Mouse (Mus musculus) retina, embryonic 14.5 days (tissue): ENCODE data around the gene Bms1.

Experiments
- DNase-seq: peaks from one replicate; pipeline ENCODE4 v3.0.0-alpha.2; 2015; ENCODE audit warnings: low spot score

The Bms1 gene

GRCm38 (mm10) chr6:118419050-118419920, at the start of gene Bms1:
Gene Bms1 (minus strand): TSS chr6:118419474.
- DNase-seq, result peak; percentile 97

GRCm38 (mm10) chr6:118462069-118462705, 42.9 kb upstream of the Bms1 start:
- DNase-seq, result no peak

- no peak for DNase-seq
Measured at GRCm38 (mm10) chr6:118457726-118458125, 38.5 kb upstream of the Bms1 start.

GRCm38 (mm10) chr6:118455042-118455631, 35.9 kb upstream of the Bms1 start, which contains the start of gene Zfp248:
Gene Zfp248 (minus strand): TSS chr6:118455528.
- DNase-seq, result peak; percentile 92

GRCm38 (mm10) chr6:118454452-118454851, 35.2 kb upstream of the Bms1 start:
- peak; percentile 20 for DNase-seq

GRCm38 (mm10) chr6:118431502-118431901, 12.2 kb upstream of the Bms1 start:
- DNase-seq, result no peak

- no peak for DNase-seq
Measured at GRCm38 (mm10) chr6:118426666-118427065, 7.4 kb upstream of the Bms1 start.

- no peak for DNase-seq
Measured at GRCm38 (mm10) chr6:118410428-118410827, 8.8 kb downstream of the Bms1 start.

GRCm38 (mm10) chr6:118408510-118408909, 10.8 kb downstream of the Bms1 start:
- DNase-seq, result no peak

GRCm38 (mm10) chr6:118406421-118406820, 12.9 kb downstream of the Bms1 start:
- DNase-seq, result peak; percentile 82

- no peak for DNase-seq
Measured at GRCm38 (mm10) chr6:118390746-118391145, 28.5 kb downstream of the Bms1 start.

GRCm38 (mm10) chr6:118385962-118386361, 33.3 kb downstream of the Bms1 start:
- no peak for DNase-seq

GRCm38 (mm10) chr6:118381234-118381633, 38.0 kb downstream of the Bms1 start:
- DNase-seq, result no peak

GRCm38 (mm10) chr6:118380630-118381029, 38.6 kb downstream of the Bms1 start:
- DNase-seq, result no peak

- DNase-seq, result peak; percentile 92
Measured at GRCm38 (mm10) chr6:118379451-118380167, 39.7 kb downstream of the Bms1 start.

- peak; percentile 37 for DNase-seq
Measured at GRCm38 (mm10) chr6:118377611-118378010, 41.7 kb downstream of the Bms1 start.

GRCm38 (mm10) chr6:118376023-118376422, 43.3 kb downstream of the Bms1 start:
- no peak for DNase-seq

GRCm38 (mm10) chr6:118375457-118375856, 43.8 kb downstream of the Bms1 start:
- DNase-seq, result no peak

- no peak for DNase-seq
Measured at GRCm38 (mm10) chr6:118375026-118375425, 44.2 kb downstream of the Bms1 start.

GRCm38 (mm10) chr6:118373294-118373693, 46.0 kb downstream of the Bms1 start:
- peak; percentile 79 for DNase-seq

- DNase-seq, result no peak
Measured at GRCm38 (mm10) chr6:118372794-118373193, 46.5 kb downstream of the Bms1 start.

GRCm38 (mm10) chr6:118367502-118367901, 51.8 kb downstream of the Bms1 start:
- no peak for DNase-seq
